Mouse (Mus musculus): Measurements from ENCODE around the gene Myadml2.

Myadml2 gene

DNA sequence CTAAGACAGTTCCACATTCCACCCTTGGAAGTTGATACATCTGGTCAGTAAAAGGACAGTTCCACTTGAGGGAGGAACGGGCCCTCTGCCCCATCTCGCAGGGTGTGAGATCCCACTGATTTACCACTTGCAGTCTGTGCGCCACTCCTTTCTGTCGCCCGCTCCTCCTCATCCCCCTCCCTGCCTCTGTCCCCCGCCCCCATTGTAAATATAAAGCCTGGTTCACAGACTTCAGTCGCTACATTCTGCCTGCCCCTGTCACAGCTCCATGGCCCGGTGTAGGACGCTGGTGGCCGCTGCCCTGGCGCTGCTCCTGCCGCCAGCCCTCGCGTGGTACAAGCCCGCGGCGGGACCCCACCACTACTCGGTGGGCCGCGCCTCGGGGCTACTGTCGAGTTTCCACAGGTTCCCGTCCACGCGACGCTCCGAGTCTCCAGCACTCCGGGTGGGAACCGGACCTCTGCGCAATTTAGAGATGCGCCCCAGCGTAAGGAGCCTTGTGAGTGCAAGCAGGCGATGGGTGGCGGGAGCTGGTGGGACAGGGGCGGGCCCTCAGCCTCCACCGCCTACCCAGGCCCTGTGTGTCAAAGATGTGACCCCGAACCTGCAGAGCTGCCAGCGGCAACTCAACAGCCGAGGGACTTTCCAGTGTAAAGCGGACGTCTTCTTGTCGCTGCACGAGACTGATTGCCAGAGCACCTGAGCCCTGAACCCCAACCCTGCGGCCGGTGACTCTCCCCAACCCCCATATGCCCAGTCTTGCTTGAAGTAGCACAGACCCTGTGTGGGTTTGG lies 39.5 kb downstream of the Myadml2 start, which contains the start of gene Npb:
Gene Npb (plus strand): TSS at position 237 of the 794 bp plus-strand sequence.
- DNase-seq = no peak

DNA sequence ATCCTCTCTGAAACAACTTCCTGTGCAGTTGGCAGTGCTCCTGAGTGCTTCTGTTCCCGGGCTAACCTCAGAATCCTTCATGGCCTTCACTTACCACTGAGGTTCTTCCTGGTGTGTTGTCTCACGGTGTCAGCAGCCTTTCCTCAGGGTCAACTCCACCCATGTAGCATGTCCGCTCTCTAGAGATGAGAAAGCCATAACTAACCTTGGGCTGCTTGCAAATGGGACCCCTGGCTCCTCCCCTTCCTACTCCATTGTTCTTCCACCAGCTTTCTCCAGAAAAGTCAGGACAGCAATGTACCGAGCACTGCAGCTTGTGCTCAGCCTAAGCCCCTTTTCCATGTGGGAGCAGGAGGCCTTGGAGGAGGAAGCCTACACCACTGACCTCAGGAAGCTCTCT lies 41.2 kb downstream of the Myadml2 start:
- no peak for DNase-seq

GRCm38 (mm10) chr11:120605667-120606066 lies 42.3 kb downstream of the Myadml2 start:
- no peak for DNase-seq

GRCm38 (mm10) chr11:120603545-120603944 lies 44.4 kb downstream of the Myadml2 start:
- no peak for DNase-seq

DNA sequence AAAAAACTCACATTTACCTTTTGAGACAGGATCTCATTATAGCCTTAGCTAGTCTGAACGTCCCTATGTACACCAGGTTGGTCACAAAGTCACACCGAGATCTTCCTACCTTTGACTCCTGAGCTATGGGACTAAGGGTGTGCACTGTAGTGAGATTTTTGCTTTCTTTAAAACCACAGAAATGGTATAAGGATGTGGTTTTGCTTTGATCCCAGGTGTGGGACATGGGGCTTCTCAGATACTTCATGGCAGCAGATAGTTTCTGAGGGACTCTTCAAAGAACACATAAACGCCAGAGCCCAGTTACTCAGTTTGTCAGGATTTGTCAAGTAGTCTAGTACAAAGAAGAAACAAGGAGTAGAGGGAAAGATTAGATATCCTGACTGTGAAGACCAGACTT lies 47.2 kb downstream of the Myadml2 start:
- no peak for DNase-seq

DNA sequence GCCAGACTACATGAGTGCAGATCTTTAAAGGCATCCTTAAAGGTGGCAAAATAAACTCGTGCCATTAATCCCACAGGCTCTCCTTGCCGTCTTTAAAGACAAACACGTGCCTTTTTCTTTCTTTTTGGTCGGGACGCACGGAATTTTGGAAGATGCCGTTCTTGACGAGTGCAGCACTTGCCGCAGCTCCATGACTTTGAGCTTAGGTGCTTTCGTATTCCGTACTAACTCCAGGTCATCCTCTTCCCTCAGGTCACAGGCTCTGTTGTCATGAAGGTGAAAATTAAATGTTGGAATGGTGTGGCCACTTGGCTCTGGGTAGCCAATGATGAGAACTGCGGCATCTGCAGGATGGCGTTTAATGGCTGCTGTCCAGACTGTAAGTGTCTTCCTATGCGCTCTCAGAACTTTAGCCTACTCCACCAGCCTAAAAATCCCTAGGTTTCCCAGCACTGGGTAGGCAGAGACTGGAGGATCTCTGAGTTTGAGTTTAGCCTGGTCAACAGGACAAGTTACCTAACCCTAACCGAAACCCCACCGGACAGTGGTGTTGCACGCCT lies 48.9 kb downstream of the Myadml2 start:
- no peak for DNase-seq

DNA sequence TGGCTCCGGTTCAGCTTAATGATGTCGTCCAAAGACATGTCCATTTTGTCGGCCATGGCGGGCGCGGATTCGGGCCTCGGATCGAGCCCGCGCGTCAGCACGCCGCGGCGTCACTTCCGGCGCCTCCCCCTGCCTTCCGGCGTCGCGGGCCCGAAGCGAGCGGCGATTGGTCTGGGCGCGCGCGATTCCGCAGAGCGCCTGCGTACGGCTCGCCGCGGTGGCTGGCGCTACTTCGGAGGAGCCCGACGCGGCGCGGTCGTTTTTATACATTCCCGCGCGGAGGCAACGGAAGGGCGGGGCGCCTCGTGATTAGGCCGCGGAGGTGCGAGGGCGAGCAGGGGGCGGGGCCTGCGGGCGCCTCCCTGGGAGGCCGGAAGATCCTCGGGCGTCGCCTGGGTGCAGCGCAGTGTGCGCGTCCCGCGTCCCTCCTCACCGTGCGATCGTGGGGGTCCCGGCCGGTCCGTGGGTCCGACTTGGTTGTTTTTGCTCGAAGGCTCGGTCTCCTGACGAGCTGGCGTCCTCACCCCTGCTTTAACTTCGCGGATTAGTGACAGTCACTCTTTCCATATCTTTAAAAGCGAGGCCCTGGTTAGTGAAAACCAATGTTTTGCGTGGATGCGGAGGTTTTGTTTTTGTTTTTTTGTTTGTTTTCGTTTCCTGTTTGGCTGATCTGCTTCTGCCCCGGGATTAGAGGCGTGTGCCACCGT lies 49.5 kb downstream of the Myadml2 start, which contains the start of the genes Alyref and Anapc11:
Gene Alyref (minus strand): TSS at position 83 of the 707 bp plus-strand sequence.
Gene Anapc11 (plus strand): TSS at position 139 of the 707 bp plus-strand sequence.
- peak; percentile 97 for DNase-seq

GRCm38 (mm10) chr11:120597240-120598235 lies 50.4 kb downstream of the Myadml2 start:
- peak; percentile 55 for DNase-seq
